Mouse (Mus musculus) forebrain, embryonic 15.5 days (tissue): Measurements from ENCODE around the gene 4930505A04Rik. TPM values are rescaled to one million over a fixed set of nuclear protein-coding genes. Genes with fewer than 3 reads are reported as not detected.

Source experiments
- ATAC-seq: fragments of 200-750 bp; cut with Nextera tagmentation; replicated peaks from 2 replicates; pipeline ENCODE4 v1.8.0; 2017; ENCODE audit warnings: mild to moderate bottlenecking, moderate TSS enrichment, moderate library complexity
- H3K27ac ChIP-seq: fragments of 300-500 bp; sonication (generic); replicated peaks from 2 replicates; pipeline ENCODE4 v1.5.1; 2015; ENCODE audit warnings: mild to moderate bottlenecking, inconsistent platforms
- H3K27me3 ChIP-seq: fragments of 300-500 bp; sonication (generic); 2 replicates; pipeline ENCODE4 v1.6.1; 2015; ENCODE audit warnings: inconsistent platforms
- H3K36me3 ChIP-seq: fragments of 300-500 bp; sonication (generic); 2 replicates; pipeline ENCODE4 v1.6.1; 2015; ENCODE audit warnings: mild to moderate bottlenecking, inconsistent platforms
- H3K4me1 ChIP-seq: fragments of 300-500 bp; sonication (generic); 2 replicates; pipeline ENCODE4 v1.6.1; 2015; ENCODE audit warnings: inconsistent platforms
- H3K4me2 ChIP-seq: fragments of 300-500 bp; sonication (generic); replicated peaks from 2 replicates; pipeline ENCODE4 v1.6.1; 2015; ENCODE audit warnings: mild to moderate bottlenecking, inconsistent platforms
- H3K4me3 ChIP-seq: fragments of 300-500 bp; sonication (generic); 2 replicates; pipeline ENCODE4 v1.5.1; 2015; ENCODE audit warnings: mild to moderate bottlenecking, inconsistent platforms
- H3K9ac ChIP-seq: fragments of 300-500 bp; sonication (generic); replicated peaks from 2 replicates; pipeline ENCODE4 v1.6.1; 2015; ENCODE audit warnings: mild to moderate bottlenecking, inconsistent platforms
- H3K9me3 ChIP-seq: fragments of 300-500 bp; sonication (generic); 2 replicates; pipeline ENCODE4 v1.6.1; 2016; ENCODE audit warnings: inconsistent platforms
- WGBS: fragments of 180-500 bp; shearing (Covaris S2); methylation state at CpG from one replicate; pipeline ENCODE4 v1.1.7; 2015; ENCODE audit warnings: mixed read lengths; 5-methylcytosine and 5-hydroxymethylcytosine counted together
- polyA plus RNA-seq: library from polyadenylated mRNA; unstranded; fragments of >200 nt; fragmentation: Nextera tagmentation; extraction: Ambion mirVana; gene quantifications from 2 replicates; pipeline ENCODE4 v1.2.1, GENCODE M21; 2015

The 4930505A04Rik gene
- polyA plus RNA-seq, result 0.25 TPM in 1 of 2 replicates, not detected in the other

GRCm38 (mm10) chr11:30471751-30472593, at the start of gene 4930505A04Rik:
4930505A04Rik (minus strand) TSS chr11:30471827.
- H3K36me3 ChIP-seq, result no peaks in the 10 kb centered on the region
- ATAC-seq, result peak; percentile 99
- H3K9ac ChIP-seq, result peak within 1 kb of the TSS; percentile 62
- peak within 1 kb of the TSS; percentile 60 for H3K4me2 ChIP-seq
- H3K9me3 ChIP-seq, result no peaks in the 10 kb centered on the region
- no peaks in the 10 kb centered on the region for H3K27me3 ChIP-seq
- peaks cover 7% of the 10 kb centered on the region for H3K4me1 ChIP-seq
- WGBS, result 8% methylated on average over 17 of the region's 17 CpGs
- H3K4me3 ChIP-seq, result peak within 1 kb of the TSS; percentile 52
- peak within 1 kb of the TSS; percentile 81 for H3K27ac ChIP-seq

GRCm38 (mm10) chr11:30517133-30517532, 45.5 kb upstream of the 4930505A04Rik start:
- H3K9ac ChIP-seq, result no peak overlapping the region
- H3K4me2 ChIP-seq, result no peak overlapping the region
- 87% methylated on average over 2 of the region's 2 CpGs for WGBS
- no peaks in the 10 kb centered on the region for H3K27me3 ChIP-seq
- H3K9me3 ChIP-seq, result no peaks in the 10 kb centered on the region
- ATAC-seq, result no peak
- H3K27ac ChIP-seq, result no peak overlapping the region
- no peak overlapping the region for H3K4me3 ChIP-seq
- H3K4me1 ChIP-seq, result no peaks in the 10 kb centered on the region
- H3K36me3 ChIP-seq, result no peaks in the 10 kb centered on the region

GRCm38 (mm10) chr11:30508178-30508577, 36.6 kb upstream of the 4930505A04Rik start:
- no peak overlapping the region for H3K4me2 ChIP-seq
- H3K27ac ChIP-seq, result no peak overlapping the region
- H3K4me3 ChIP-seq, result no peak overlapping the region
- H3K27me3 ChIP-seq, result no peaks in the 10 kb centered on the region
- H3K36me3 ChIP-seq, result no peaks in the 10 kb centered on the region
- H3K4me1 ChIP-seq, result no peaks in the 10 kb centered on the region
- 56% methylated on average over 4 of the region's 4 CpGs for WGBS
- H3K9ac ChIP-seq, result no peak overlapping the region
- peak; percentile 84 for ATAC-seq
- no peaks in the 10 kb centered on the region for H3K9me3 ChIP-seq

GRCm38 (mm10) chr11:30498738-30499355, 27.2 kb upstream of the 4930505A04Rik start:
- WGBS, result 84% methylated on average over 3 of the region's 3 CpGs

GRCm38 (mm10) chr11:30497151-30497550, 25.5 kb upstream of the 4930505A04Rik start:
- Histone ChIP-seq H3K9me3 (no peaks in the 10 kb centered on the region), H3K4me1 (no peaks in the 10 kb centered on the region), H3K27me3 (no peaks in the 10 kb centered on the region), H3K36me3 (no peaks in the 10 kb centered on the region), H3K9ac (no peak overlapping the region), H3K27ac (no peak overlapping the region), H3K4me3 (no peak overlapping the region), H3K4me2 (no peak overlapping the region)
- no peak for ATAC-seq
- 53% methylated on average over 2 of the region's 2 CpGs for whole genome bisulfite sequencing

More at GRCm38 (mm10) chr11:30498738-30499355, 27.2 kb upstream of the 4930505A04Rik start:
- no peak for ATAC-seq
- Histone ChIP-seq H3K36me3 (no peaks in the 10 kb centered on the region), H3K27ac (no peak overlapping the region), H3K27me3 (no peaks in the 10 kb centered on the region), H3K9me3 (no peaks in the 10 kb centered on the region), H3K4me2 (no peak overlapping the region), H3K4me3 (no peak overlapping the region), H3K4me1 (no peaks in the 10 kb centered on the region), H3K9ac (no peak overlapping the region)

GRCm38 (mm10) chr11:30491515-30492260, 20.1 kb upstream of the 4930505A04Rik start:
- no peaks in the 10 kb centered on the region for H3K4me1 ChIP-seq
- no peaks in the 10 kb centered on the region for H3K36me3 ChIP-seq
- H3K9ac ChIP-seq, result no peak overlapping the region
- no peaks in the 10 kb centered on the region for H3K27me3 ChIP-seq
- H3K4me2 ChIP-seq, result no peak overlapping the region
- no peaks in the 10 kb centered on the region for H3K9me3 ChIP-seq
- no peak for ATAC-seq
- no peak overlapping the region for H3K4me3 ChIP-seq
- H3K27ac ChIP-seq, result no peak overlapping the region

- H3K4me1 ChIP-seq, result no peaks in the 10 kb centered on the region
- no peak for ATAC-seq
- H3K4me2 ChIP-seq, result no peak overlapping the region
- H3K36me3 ChIP-seq, result no peaks in the 10 kb centered on the region
- no peak overlapping the region for H3K9ac ChIP-seq
- no peak overlapping the region for H3K27ac ChIP-seq
- H3K27me3 ChIP-seq, result no peaks in the 10 kb centered on the region
- H3K4me3 ChIP-seq, result no peak overlapping the region
- WGBS, result 79% methylated on average over 10 of the region's 10 CpGs
- H3K9me3 ChIP-seq, result no peaks in the 10 kb centered on the region
These were observed 16.6 kb upstream of the 4930505A04Rik start for GRCm38 (mm10) chr11:30488183-30488582.

GRCm38 (mm10) chr11:30483286-30483685, 11.7 kb upstream of the 4930505A04Rik start:
- no peak overlapping the region for H3K27ac ChIP-seq
- no peaks in the 10 kb centered on the region for H3K4me1 ChIP-seq
- no peaks in the 10 kb centered on the region for H3K9me3 ChIP-seq
- H3K4me3 ChIP-seq, result no peak overlapping the region
- no peak overlapping the region for H3K4me2 ChIP-seq
- 88% methylated on average over 4 of the region's 4 CpGs for WGBS
- no peak for ATAC-seq
- no peaks in the 10 kb centered on the region for H3K27me3 ChIP-seq
- no peaks in the 10 kb centered on the region for H3K36me3 ChIP-seq
- no peak overlapping the region for H3K9ac ChIP-seq

- ATAC-seq, result peak; percentile 59
- Histone ChIP-seq H3K9me3 (no peaks in the 10 kb centered on the region), H3K4me2 (peak overlapping the region; percentile 60), H3K27ac (peak overlapping the region; percentile 81), H3K4me3 (peak overlapping the region; percentile 52), H3K9ac (peak overlapping the region; percentile 62; the same call in 1 of the 2 replicates), H3K27me3 (no peaks in the 10 kb centered on the region), H3K4me1 (peaks cover 7% of the 10 kb centered on the region), H3K36me3 (no peaks in the 10 kb centered on the region)
- WGBS, result 66% methylated on average over 8 of the region's 8 CpGs
These were observed 440 bp downstream of the 4930505A04Rik start for GRCm38 (mm10) chr11:30471187-30471586.

GRCm38 (mm10) chr11:30454331-30454730, 17.3 kb downstream of the 4930505A04Rik start:
- H3K27ac ChIP-seq, result no peak overlapping the region
- H3K27me3 ChIP-seq, result no peaks in the 10 kb centered on the region
- H3K4me3 ChIP-seq, result no peak overlapping the region
- no peaks in the 10 kb centered on the region for H3K4me1 ChIP-seq
- H3K36me3 ChIP-seq, result no peaks in the 10 kb centered on the region
- ATAC-seq, result no peak
- no peak overlapping the region for H3K4me2 ChIP-seq
- WGBS, result 90% methylated on average over 4 of the region's 4 CpGs
- H3K9me3 ChIP-seq, result no peaks in the 10 kb centered on the region
- H3K9ac ChIP-seq, result no peak overlapping the region

GRCm38 (mm10) chr11:30448126-30448525, 23.5 kb downstream of the 4930505A04Rik start:
- Histone ChIP-seq H3K9me3 (no peaks in the 10 kb centered on the region), H3K4me1 (no peaks in the 10 kb centered on the region), H3K36me3 (no peaks in the 10 kb centered on the region), H3K27ac (no peak overlapping the region), H3K4me2 (no peak overlapping the region), H3K4me3 (no peak overlapping the region), H3K9ac (no peak overlapping the region), H3K27me3 (no peaks in the 10 kb centered on the region)
- 93% methylated on average over 2 of the region's 2 CpGs for WGBS
- no peak for ATAC-seq

GRCm38 (mm10) chr11:30447561-30447960, 24.1 kb downstream of the 4930505A04Rik start:
- H3K9ac ChIP-seq, result no peak overlapping the region
- H3K36me3 ChIP-seq, result no peaks in the 10 kb centered on the region
- no peaks in the 10 kb centered on the region for H3K9me3 ChIP-seq
- no peaks in the 10 kb centered on the region for H3K27me3 ChIP-seq
- no peaks in the 10 kb centered on the region for H3K4me1 ChIP-seq
- no peak overlapping the region for H3K27ac ChIP-seq
- H3K4me2 ChIP-seq, result no peak overlapping the region
- no peak overlapping the region for H3K4me3 ChIP-seq
- no peak for ATAC-seq
- WGBS, result 88% methylated on average over 1 of the region's 1 CpGs
